Mouse (Mus musculus) hindbrain, postnatal 0 days (tissue): Measurements from ENCODE around the gene Cdk17. TPM values are rescaled to one million over a fixed set of nuclear protein-coding genes. Genes with fewer than 3 reads are reported as not detected.

ENCODE experiments used
- ATAC-seq: fragments of 200-750 bp; cut with Nextera tagmentation; 2 replicates; pipeline ENCODE4 v1.8.0; 2017; ENCODE audit warnings: mild to moderate bottlenecking, moderate TSS enrichment, moderate library complexity
- DNase-seq: peaks from one replicate; pipeline ENCODE4 v3.0.0-alpha.2; 2015; ENCODE audit warnings: low spot score
- H3K27ac ChIP-seq: fragments of 300-500 bp; sonication (generic); 2 replicates; pipeline ENCODE4 v1.5.1; 2014; ENCODE audit warnings: mild to moderate bottlenecking
- H3K27me3 ChIP-seq: fragments of 300-500 bp; sonication (generic); 2 replicates; pipeline ENCODE4 v1.6.1; 2014; ENCODE audit warnings: low read length, mixed read lengths; ENCODE audit not compliant: insufficient read depth
- H3K36me3 ChIP-seq: fragments of 300-500 bp; sonication (generic); 2 replicates; pipeline ENCODE4 v1.6.1; 2014; ENCODE audit warnings: low read length, mixed read lengths; ENCODE audit not compliant: insufficient read depth
- H3K4me1 ChIP-seq: fragments of 300-500 bp; sonication (generic); 2 replicates; pipeline ENCODE4 v1.6.1; 2014; ENCODE audit warnings: antibody characterized with exemption, low read length, mixed read lengths; ENCODE audit not compliant: insufficient read depth
- H3K4me2 ChIP-seq: fragments of 300-500 bp; sonication (generic); 2 replicates; pipeline ENCODE4 v1.6.1; 2014; ENCODE audit warnings: low read depth, mild to moderate bottlenecking, low read length, moderate library complexity, mixed read lengths
- H3K4me3 ChIP-seq: fragments of 300-500 bp; sonication (generic); 2 replicates; pipeline ENCODE4 v1.5.1; 2014; ENCODE audit warnings: low read length
- H3K9ac ChIP-seq: fragments of 300-500 bp; sonication (generic); replicated peaks from 2 replicates; pipeline ENCODE4 v1.6.1; 2014; ENCODE audit warnings: mild to moderate bottlenecking, low read length, moderate library complexity, mixed read lengths
- H3K9me3 ChIP-seq: fragments of 300-500 bp; sonication (generic); 2 replicates; pipeline ENCODE4 v1.6.1; 2016; ENCODE audit warnings: low read length, mixed read lengths
- CTCF ChIP-seq: IDR thresholded peaks from 2 replicates; pipeline ENCODE4 v1.5.1; 2016; ENCODE audit warnings: antibody characterized with exemption, control low read depth, low read depth
- WGBS: fragments of 180-500 bp; shearing (Covaris S2); extraction: QIAGEN DNeasy Blood & Tissue Kit; methylation state at CpG from one replicate; pipeline ENCODE4 v1.1.7; 2014; 5-methylcytosine and 5-hydroxymethylcytosine counted together
- polyA plus RNA-seq: library from polyadenylated mRNA; unstranded; fragments of >200 nt; fragmentation: Nextera tagmentation; extraction: Ambion mirVana; gene quantifications from 2 replicates; pipeline ENCODE4 v1.2.1, GENCODE M21; 2015
- total RNA-seq: library from RNA; depleted of rRNA; stranded (reverse); fragments of >200 nt; gene quantifications from 2 replicates; pipeline ENCODE4 v1.2.3, GENCODE M21; 2014

Gene Cdk17
- total and polyA plus RNA-seq, 2 experiments from 2014 or later = 32.6 to 63.3 TPM

DNA sequence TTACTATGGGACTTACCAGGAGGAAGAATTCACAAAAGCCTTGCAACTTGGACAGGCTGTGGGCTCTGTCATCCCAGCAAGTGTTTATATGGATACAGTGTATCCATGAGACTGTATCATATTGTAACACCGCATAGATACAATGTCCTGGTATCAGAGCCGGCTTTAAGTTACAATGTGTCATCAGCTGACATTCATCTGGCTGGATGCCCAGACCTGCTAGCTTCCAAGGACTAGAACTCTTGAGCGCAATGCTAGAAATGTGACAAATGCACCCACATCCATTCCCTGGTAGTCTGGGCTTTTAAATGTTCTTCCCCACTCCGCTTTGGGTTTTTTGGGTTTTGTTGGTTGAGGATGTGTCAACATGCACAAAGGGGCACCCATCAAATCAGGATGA, 127.7 kb downstream of the Cdk17 start:
- no peak overlapping the region for H3K9ac ChIP-seq
- no peak for ATAC-seq
- no peak overlapping the region for H3K4me3 ChIP-seq
- H3K9me3 ChIP-seq = no peaks in the 10 kb centered on the region
- 40% methylated on average over 4 of the region's 4 CpGs for WGBS
- no peaks in the 10 kb centered on the region for H3K27me3 ChIP-seq
- 0 out of 2 replicates have a peak, but pooled peaks cover 4% of the 10 kb centered on the region for H3K4me1 ChIP-seq
- no peak overlapping the region for H3K27ac ChIP-seq
- DNase-seq = peak; percentile 59
- H3K36me3 ChIP-seq = no peaks in the 10 kb centered on the region
- no peak for TF ChIP-seq CTCF
- H3K4me2 ChIP-seq = no peak overlapping the region

DNA sequence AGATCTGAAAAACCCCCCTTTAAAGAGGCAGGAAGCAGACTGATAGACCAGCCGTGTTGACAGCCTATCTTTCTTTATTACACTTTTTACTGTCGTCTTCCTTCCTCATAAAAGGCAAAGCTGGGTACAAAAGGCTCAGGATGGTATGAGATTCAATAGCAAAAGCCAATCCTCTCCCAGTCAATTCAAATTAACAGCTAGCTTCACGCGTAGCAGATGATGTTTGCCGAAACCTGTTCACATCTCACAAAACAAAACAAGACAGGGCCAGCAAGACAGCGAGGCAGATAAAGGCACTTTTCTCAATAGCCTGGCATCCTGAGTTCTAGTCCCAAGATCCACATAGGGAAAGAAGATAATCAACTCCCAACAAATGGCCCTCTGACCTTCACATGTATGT, 128.7 kb downstream of the Cdk17 start:
- Histone ChIP-seq H3K27ac (no peak overlapping the region), H3K4me1 (0 out of 2 replicates have a peak, but pooled peaks cover 10% of the 10 kb centered on the region), H3K36me3 (no peaks in the 10 kb centered on the region), H3K27me3 (no peaks in the 10 kb centered on the region), H3K9ac (no peak overlapping the region), H3K9me3 (no peaks in the 10 kb centered on the region), H3K4me3 (no peak overlapping the region), H3K4me2 (no peak overlapping the region)
- no peak for TF ChIP-seq CTCF
- DNase-seq = no peak
- ATAC-seq = no peak
- 54% methylated on average over 6 of the region's 6 CpGs for WGBS

DNA sequence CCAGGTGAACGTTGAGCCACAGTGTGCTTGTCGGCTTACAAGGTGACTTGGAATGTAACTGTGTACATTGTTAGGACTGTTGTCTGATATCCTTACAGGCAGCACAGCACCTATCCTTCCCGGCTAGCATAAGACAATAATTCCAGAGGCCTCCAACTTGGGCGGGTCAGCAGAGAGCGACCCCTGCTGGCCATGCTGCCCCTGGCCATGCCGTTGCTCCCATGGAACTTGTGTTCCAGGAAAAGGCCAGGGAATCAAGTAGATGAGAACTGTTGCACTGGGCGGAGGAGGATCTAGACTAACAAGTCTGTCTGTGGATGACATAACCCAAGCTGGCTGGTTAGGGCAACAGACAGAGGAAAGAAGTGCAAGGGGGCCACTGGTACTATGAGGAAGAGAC, 130.7 kb downstream of the Cdk17 start:
- WGBS = 37% methylated on average over 7 of the region's 7 CpGs
- no peaks in the 10 kb centered on the region for H3K9me3 ChIP-seq
- ATAC-seq (peak; percentile 52; the same call in 1 of the 2 replicates), DNase-seq (peak; percentile 67)
- no peak overlapping the region for H3K9ac ChIP-seq
- H3K4me3 ChIP-seq = no peak overlapping the region
- no peak overlapping the region for H3K4me2 ChIP-seq
- H3K4me1 ChIP-seq = 0 out of 2 replicates have a peak, but pooled peaks cover 11% of the 10 kb centered on the region
- H3K27me3 ChIP-seq = no peaks in the 10 kb centered on the region
- H3K27ac ChIP-seq = peak overlapping the region; percentile 51
- H3K36me3 ChIP-seq = no peaks in the 10 kb centered on the region
- TF ChIP-seq CTCF = peak; percentile 84

DNA sequence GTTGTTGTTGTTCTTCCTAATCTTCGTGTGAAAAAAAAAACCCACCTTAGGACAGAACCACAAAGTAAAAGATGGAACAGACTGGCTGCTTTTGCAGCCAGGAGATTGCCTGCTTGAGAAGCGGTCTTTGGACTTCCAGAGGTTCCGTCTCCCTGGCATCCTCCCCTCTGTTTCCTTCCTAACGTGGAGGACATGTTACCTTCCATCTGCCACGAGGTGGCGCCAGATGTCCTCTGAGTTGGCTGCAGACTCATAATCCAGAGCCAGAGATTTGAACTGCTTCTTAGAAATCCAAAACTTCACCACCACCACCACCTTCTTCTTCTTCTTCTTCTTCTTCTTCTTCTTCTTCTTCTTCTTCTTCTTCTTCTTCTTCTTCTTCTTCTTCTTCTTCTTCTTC, 131.2 kb downstream of the Cdk17 start:
- H3K4me3 ChIP-seq = no peak overlapping the region
- TF ChIP-seq CTCF = peak; percentile 87
- peak overlapping the region; percentile 51 for H3K27ac ChIP-seq
- ATAC-seq = peak; percentile 52; the same call in 1 of the 2 replicates
- H3K4me1 ChIP-seq = 0 out of 2 replicates have a peak, but pooled peaks cover 11% of the 10 kb centered on the region
- H3K4me2 ChIP-seq = no peak overlapping the region
- no peak overlapping the region for H3K9ac ChIP-seq
- H3K27me3 ChIP-seq = no peaks in the 10 kb centered on the region
- H3K9me3 ChIP-seq = no peaks in the 10 kb centered on the region
- DNase-seq = peak; percentile 95
- H3K36me3 ChIP-seq = no peaks in the 10 kb centered on the region
- 4% methylated on average over 6 of the region's 6 CpGs for WGBS

DNA sequence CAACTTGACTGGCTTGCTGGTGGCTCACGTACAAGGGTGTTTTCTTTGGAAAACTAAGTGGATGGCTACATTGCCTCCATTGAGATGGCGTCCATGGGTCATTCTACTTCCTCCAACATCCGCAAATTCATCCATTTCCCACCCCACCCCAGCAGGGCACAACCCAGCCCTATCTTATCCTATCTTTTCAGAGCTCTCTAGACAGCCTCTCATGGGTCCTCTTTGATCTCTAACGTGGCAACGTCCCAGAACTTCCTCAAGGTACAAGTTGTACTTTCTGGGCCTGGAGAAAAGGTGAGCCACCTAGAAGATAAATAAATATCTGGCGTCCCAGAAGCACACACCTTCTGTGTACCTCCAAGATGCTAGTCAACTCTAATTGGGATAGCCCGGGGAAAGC, 132.9 kb downstream of the Cdk17 start:
- DNase-seq (no peak), ATAC-seq (no peak)
- 0 out of 2 replicates have a peak, but pooled peaks cover 11% of the 10 kb centered on the region for H3K4me1 ChIP-seq

DNA sequence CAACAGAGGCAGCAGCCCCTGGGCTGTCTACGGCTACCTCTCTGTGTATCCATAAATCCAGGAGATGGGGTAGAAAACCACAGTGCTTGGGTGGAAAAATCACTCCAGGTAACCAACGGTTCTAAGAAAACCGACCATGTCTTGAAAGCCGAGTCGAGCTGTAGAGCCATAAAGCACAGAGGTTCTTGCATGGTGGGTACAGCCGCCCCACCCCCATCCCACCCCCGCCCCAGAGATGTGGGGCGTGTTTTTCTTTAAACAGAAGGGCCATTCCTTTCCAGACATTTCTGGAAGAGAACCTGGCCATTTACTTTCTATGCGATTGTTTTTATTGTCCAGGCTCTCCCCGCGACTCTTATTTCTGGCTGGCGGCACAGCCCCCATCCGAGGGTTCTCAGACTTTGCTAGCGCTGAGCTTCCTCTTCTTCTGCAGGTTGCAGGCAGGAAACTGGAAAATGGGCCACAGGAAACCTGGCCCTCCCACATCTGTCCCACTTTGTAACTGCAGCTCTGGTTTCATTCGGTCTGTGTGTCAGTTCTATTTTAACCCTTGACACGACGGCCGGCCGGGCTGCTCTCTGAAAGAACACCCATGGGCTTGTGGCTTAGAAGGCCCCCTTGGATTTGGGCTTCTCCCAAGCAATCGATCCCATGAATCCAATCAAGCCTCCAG, 134.0 kb downstream of the Cdk17 start:
- H3K9ac ChIP-seq = no peak overlapping the region
- H3K9me3 ChIP-seq = no peaks in the 10 kb centered on the region
- WGBS = 67% methylated on average over 20 of the region's 20 CpGs
- H3K27ac ChIP-seq = peak overlapping the region; percentile 22; the same call in 1 of the 2 replicates
- DNase-seq (no peak), ATAC-seq (no peak)
- H3K27me3 ChIP-seq = no peaks in the 10 kb centered on the region
- TF ChIP-seq CTCF = no peak
- H3K36me3 ChIP-seq = no peaks in the 10 kb centered on the region
- H3K4me1 ChIP-seq = 0 out of 2 replicates have a peak, but pooled peaks cover 7% of the 10 kb centered on the region
- H3K4me3 ChIP-seq = no peak overlapping the region
- H3K4me2 ChIP-seq = no peak overlapping the region

More for the DNA sequence above, 132.9 kb downstream of the Cdk17 start:
- H3K27ac ChIP-seq = 0 out of 2 replicates have a peak overlapping the region, but pooled peaks have one; percentile 22
- no peak overlapping the region for H3K4me3 ChIP-seq
- H3K4me2 ChIP-seq = no peak overlapping the region
- no peaks in the 10 kb centered on the region for H3K36me3 ChIP-seq
- WGBS = 74% methylated on average over 7 of the region's 7 CpGs
- H3K9ac ChIP-seq = no peak overlapping the region
- TF ChIP-seq CTCF = no peak
- H3K9me3 ChIP-seq = no peaks in the 10 kb centered on the region
- no peaks in the 10 kb centered on the region for H3K27me3 ChIP-seq

DNA sequence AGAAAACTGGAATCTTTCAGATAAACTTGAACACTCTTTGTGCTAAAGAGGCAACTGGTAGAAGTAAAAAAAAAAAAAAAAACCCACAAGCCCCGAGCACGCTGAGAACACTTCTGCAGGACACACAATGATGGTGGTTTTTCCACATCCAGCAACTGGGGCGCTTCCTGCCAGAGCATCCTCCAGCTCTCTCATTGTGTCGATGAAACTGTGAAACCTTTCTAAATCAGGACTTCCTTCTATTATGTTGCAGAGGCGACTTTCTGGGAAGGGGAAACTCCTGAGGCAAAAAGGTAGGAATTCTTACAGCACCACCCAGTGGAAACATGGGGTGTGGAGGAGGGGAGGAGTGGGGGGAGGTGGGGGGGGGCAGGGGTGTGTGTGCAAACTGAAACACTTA, 137.1 kb downstream of the Cdk17 start:
- no peak for DNase-seq
- WGBS = 31% methylated on average over 5 of the region's 5 CpGs
- H3K36me3 ChIP-seq = no peaks in the 10 kb centered on the region
- ATAC-seq = no peak
- H3K4me1 ChIP-seq = 0 out of 2 replicates have a peak, but pooled peaks cover 7% of the 10 kb centered on the region
- no peak for TF ChIP-seq CTCF
- no peaks in the 10 kb centered on the region for H3K9me3 ChIP-seq
- H3K4me2 ChIP-seq = no peak overlapping the region
- H3K27me3 ChIP-seq = no peaks in the 10 kb centered on the region
- no peak overlapping the region for H3K4me3 ChIP-seq
- no peak overlapping the region for H3K27ac ChIP-seq
- H3K9ac ChIP-seq = no peak overlapping the region
